Mouse (Mus musculus) layer of hippocampus, postnatal 25 days (tissue): ENCODE data around the gene Ier3. TPM values are rescaled to one million over a fixed set of nuclear protein-coding genes. Genes with fewer than 3 reads are reported as not detected.

Experiments used
- DNase-seq, 2 experiments: peaks; one replicate each; pipeline ENCODE4 v3.0.0; 2022; ENCODE audit warnings: mixed read lengths in 2 of 2, low spot score in 1 of 2; ENCODE audit errors: extremely low spot score in 1 of 2
- total RNA-seq, 2 experiments: library from RNA; stranded (reverse); gene quantifications; 2 replicates each; pipeline ENCODE4 v1.2.3; 2021

Ier3 gene
- 1 to 10 TPM; 3.2 to 5.1 TPM for total RNA-seq

GRCm38 (mm10) chr17:35821439-35822430 is at the start of gene Ier3:
Gene Ier3, plus strand, starts transcription at chr17:35821684.
- peak in 1 of 2 experiments; percentile 34 for DNase-seq

GRCm38 (mm10) chr17:35776811-35777609 is 44.5 kb upstream of the Ier3 start:
- peak; percentile 55 to 59 for DNase-seq

GRCm38 (mm10) chr17:35778965-35779364 is 42.5 kb upstream of the Ier3 start:
- no peak for DNase-seq

- no peak for DNase-seq
Measured at GRCm38 (mm10) chr17:35779466-35780205, 41.8 kb upstream of the Ier3 start.

DNA sequence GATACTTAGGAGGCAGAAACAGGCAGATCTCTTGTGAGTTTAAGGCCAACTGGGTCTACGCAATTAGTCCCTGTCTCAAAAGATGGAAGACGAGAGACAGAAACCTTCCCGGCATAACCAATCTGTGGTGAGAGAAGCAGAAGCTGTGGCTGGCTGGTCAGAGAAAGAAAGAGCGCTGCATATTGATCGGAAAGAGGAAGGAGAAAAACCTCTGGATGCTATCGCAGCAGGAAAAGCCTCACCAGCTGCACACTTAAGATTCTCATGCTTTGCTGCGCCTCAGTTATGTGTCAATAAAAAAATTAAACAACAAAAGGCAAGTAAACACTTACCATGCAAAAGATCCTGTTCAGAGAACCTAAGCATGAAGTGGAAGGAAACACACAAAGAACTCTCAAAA is 41.1 kb upstream of the Ier3 start:
- no peak for DNase-seq

GRCm38 (mm10) chr17:35782398-35782797 is 39.1 kb upstream of the Ier3 start:
- DNase-seq: no peak

DNA sequence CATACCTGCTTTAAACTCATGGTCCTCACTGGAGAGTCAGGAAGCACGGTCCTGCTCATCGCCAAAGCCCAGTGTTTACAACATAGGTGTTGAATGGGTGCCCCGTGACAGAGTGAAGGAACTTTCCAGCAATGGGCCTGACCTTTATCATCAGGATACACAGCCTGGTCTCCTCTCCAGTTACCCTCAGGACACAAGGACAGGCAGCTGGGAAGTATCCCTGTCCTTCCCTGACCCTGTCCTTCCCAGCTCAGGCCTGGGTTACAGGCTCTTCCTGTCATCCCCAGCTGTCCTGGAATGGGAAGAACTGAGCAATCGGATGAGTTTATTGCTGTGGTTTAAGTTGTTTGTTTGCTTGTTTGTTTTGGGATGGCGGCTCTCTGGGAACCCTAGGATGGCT is 38.6 kb upstream of the Ier3 start:
- no peak for DNase-seq

- DNase-seq: no peak
Measured at GRCm38 (mm10) chr17:35783944-35784343, 37.5 kb upstream of the Ier3 start.

DNA sequence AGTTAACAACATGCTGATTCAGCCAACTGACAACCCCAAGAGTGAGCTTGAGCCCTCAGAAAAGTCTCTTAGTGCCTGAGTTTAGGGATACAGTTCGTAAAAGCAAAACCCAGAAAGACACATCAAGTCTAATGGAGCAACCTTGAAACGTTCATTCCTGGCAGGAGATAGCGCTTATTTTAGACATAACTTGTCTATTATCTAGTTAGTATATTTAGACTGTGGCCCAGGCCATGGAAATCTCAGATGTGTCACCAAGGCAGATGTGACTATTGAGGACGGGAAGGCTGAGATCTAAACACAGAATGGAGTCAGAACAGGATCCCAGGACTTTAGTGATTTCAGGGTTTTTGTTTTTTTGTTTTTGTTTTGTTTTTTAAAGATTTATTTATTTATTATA is 36.3 kb upstream of the Ier3 start:
- DNase-seq: no peak

GRCm38 (mm10) chr17:35787493-35787892 is 34.0 kb upstream of the Ier3 start:
- DNase-seq: no peak

- DNase-seq: no peak
Measured at GRCm38 (mm10) chr17:35788025-35788424, 33.5 kb upstream of the Ier3 start.

DNA sequence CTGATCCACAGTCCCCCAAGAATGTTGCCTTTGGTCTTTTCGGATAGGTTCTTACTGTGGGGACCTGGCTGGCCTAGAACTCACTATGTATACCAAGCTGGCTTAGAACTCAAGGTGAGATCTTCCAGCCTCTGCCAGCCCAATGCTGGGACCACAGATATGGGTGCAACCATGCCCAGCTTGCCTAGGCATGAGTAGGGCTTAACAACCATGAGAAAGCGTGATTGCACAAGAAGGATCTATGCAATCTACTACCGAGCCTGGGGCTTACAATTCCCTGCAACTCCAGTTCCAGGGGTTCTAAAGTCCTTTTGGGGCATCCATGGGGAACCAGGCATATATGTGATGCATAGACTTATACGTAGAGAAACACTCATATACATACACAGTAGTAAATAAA is 30.6 kb upstream of the Ier3 start:
- no peak for DNase-seq

- DNase-seq: no peak
Measured at GRCm38 (mm10) chr17:35792837-35793236, 28.6 kb upstream of the Ier3 start.

- no peak for DNase-seq
Measured at GRCm38 (mm10) chr17:35795099-35795498, 26.4 kb upstream of the Ier3 start.

GRCm38 (mm10) chr17:35795656-35796055 is 25.8 kb upstream of the Ier3 start:
- no peak for DNase-seq

- DNase-seq: no peak
Measured at GRCm38 (mm10) chr17:35796835-35797234, 24.6 kb upstream of the Ier3 start.

DNA sequence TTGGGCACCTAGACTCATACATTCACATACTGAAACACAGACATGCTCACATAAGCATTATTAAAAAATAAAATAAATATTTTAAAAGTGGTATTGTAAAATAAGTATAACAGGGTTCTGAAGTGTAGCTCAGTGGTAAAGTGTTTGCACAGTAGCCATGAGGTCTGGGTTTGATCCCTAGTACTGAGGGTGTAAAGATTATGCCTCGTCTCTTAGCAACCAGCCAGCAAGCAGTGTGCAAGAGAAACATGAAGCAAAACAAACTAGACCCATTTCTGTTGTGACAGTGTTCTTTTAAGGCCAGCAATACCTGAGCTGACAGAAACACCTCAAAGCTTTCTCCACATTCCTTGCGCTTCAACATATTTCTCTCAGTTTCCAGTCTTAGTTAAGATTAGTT is 20.6 kb upstream of the Ier3 start:
- DNase-seq: no peak

DNA sequence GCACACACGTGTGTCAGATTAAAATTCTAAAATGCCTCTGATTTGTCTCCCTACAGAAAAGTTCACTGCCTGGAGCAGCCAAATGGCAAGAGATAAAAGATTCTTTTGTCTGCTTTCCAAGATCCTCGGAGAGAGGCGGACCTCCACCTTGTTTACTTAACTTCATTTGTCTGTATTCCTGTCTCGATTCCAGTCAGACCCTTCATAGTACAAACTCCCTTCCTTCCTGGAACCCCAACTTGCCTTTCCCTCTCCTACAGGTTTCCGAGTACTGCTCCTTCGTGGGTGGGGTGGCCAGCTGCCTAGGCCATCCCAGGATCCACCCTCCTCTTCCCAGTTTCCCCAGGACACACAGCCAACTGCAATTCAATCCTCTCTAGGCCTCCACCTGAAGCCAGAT is 18.5 kb upstream of the Ier3 start:
- no peak for DNase-seq

DNA sequence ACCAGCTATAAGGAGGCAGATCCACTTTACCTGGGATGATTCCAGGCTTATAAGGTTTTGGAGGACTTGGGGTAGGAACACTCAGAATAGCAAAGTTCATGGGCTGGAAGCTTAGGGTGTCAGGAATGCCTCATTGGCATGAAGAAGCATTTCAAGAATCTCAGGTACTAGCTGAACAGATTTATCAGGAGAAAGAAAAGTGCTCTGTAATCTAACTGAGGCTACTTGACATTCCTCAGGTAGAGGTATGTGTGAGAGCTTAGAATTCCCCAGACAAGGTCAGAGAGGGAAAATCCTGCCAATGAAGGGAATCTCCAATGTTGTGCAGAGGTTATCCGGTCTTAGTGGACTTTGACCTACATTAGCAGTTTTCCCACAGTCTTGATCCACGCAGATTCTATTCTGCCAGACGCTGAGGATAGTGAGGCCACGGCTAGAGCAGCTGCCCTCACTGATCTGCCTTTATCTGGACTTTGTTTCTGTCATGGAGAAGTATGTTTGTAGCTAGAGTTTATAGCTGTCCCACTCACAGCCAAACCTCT is 17.6 kb upstream of the Ier3 start:
- no peak for DNase-seq

DNA sequence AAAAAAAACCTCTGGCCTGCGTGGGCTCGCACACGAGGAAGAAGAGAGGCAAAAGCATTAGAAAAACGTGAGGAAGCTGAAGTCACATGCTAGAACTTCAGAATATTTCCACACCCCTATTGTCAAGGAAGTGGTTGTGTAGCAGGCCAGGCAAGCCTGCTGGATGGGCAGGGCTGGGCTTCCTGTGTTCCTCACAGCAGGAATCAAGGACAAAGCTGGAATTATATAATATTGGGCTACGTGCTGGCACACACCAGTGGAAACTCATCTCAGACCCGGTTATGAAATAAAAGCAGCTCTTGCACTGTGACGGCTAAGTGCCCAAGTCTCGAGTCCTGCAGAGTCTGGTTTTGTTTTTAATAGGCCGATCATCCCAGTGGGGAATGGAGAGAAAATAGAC is 13.4 kb upstream of the Ier3 start:
- no peak for DNase-seq
